Mouse (Mus musculus): ENCODE data around the gene Pigk.

GRCm38 (mm10) chr3:152776363-152776762 lies 62.5 kb downstream of the Pigk start:
- TF ChIP-seq ZNF384 (IDR thresholded peaks at IDR 0.05; ENCODE audit: low read depth, low read length) = no peak
- no peak for TF ChIP-seq ZC3H11A (IDR thresholded peaks at IDR 0.05; ENCODE audit: borderline replicate concordance, low read depth, low read length)

Measured in ES-E14 (cell line).